Mouse (Mus musculus) G1E-ER4 (cell line): ENCODE data around the gene Vmn1r236. TPM values are rescaled to one million over a fixed set of nuclear protein-coding genes. Genes with fewer than 3 reads are reported as not detected.

Experiments used
- GATA1 ChIP-seq: IDR thresholded peaks from one replicate; pipeline ENCODE4 v1.8.0; 2012; ENCODE audit warnings: low read length, inconsistent platforms
- polyA plus RNA-seq: library from polyadenylated mRNA; stranded (reverse); fragments of >175 nt; gene quantifications from 2 replicates; pipeline ENCODE4 v1.2.3, GENCODE M21; 2012

Vmn1r236 gene
- polyA plus RNA-seq: not detected in 2 replicates

GRCm38 (mm10) chr17:21282642-21283041 lies at the start of gene Vmn1r236:
Gene Vmn1r236, plus strand, starts transcription at chr17:21282942.
- TF ChIP-seq GATA1: no peak

GRCm38 (mm10) chr17:21256111-21256510 lies 26.6 kb upstream of the Vmn1r236 start, which contains the start of gene Vmn1r235:
Gene Vmn1r235, plus strand, starts transcription at chr17:21256411.
- TF ChIP-seq GATA1: no peak

- no peak for TF ChIP-seq GATA1
These were observed 10.6 kb upstream of the Vmn1r236 start for GRCm38 (mm10) chr17:21272103-21272502.

GRCm38 (mm10) chr17:21284395-21284794 lies 1.7 kb downstream of the Vmn1r236 start:
- TF ChIP-seq GATA1: no peak

GRCm38 (mm10) chr17:21289695-21290094 lies 7.0 kb downstream of the Vmn1r236 start:
- no peak for TF ChIP-seq GATA1

- TF ChIP-seq GATA1: no peak
These were observed 28.8 kb downstream of the Vmn1r236 start, which contains the start of gene Vmn1r237 for GRCm38 (mm10) chr17:21311565-21311964. Gene Vmn1r237, plus strand, starts transcription at chr17:21311865.

Other genes starting within 250 kb of the Vmn1r236 start
- gene Vmn1r234, start 56.9 kb upstream of the Vmn1r236 start, polyA plus RNA-seq: not detected in 2 replicates
- gene Vmn1r235, start 26.5 kb upstream of the Vmn1r236 start, polyA plus RNA-seq: not detected in 2 replicates
- gene Vmn1r237, start 28.9 kb downstream of the Vmn1r236 start, polyA plus RNA-seq: not detected in 2 replicates
- gene Zfp677, start 100.8 kb downstream of the Vmn1r236 start, polyA plus RNA-seq: not detected in 2 replicates
- 0.13 and 0.31 TPM in 2 replicates for gene Zfp54, start 140.3 kb downstream of the Vmn1r236 start, polyA plus RNA-seq
- 0.25 and 0.39 TPM in 2 replicates for gene Zfp51, start 167.4 kb downstream of the Vmn1r236 start, polyA plus RNA-seq
- gene Zfp53, start 206.1 kb downstream of the Vmn1r236 start, polyA plus RNA-seq: 2.3 and 3.3 TPM in 2 replicates